Mouse (Mus musculus): ENCODE measurements around the gene Mtmr14. TPM values are rescaled to one million over a fixed set of nuclear protein-coding genes. Genes with fewer than 3 reads are reported as not detected.

The Mtmr14 gene
- 23.0 and 30.9 TPM in 2 replicates for total RNA-seq (2021)
- long read RNA-seq, transcript Mtmr14-201 (19 exons, 2,676 nt) = major isoform, 43 of 92 reads
- long read RNA-seq, partial matches to known transcripts = 23 of 92 reads
- long read RNA-seq, other reads (novel, unspliced or antisense) = 26 of 92 reads

- peak; percentile 100 for DNase-seq
Measured at GRCm38 (mm10) chr6:113237542-113238270, at the start of gene Mtmr14. Gene Mtmr14, plus strand, starts transcription at chr6:113237843.

GRCm38 (mm10) chr6:113193765-113194460 lies 43.7 kb upstream of the Mtmr14 start:
- DNase-seq = peak; percentile 28

- no peak for DNase-seq
Measured at GRCm38 (mm10) chr6:113194517-113194840, 43.2 kb upstream of the Mtmr14 start.

GRCm38 (mm10) chr6:113194841-113195595 lies 42.6 kb upstream of the Mtmr14 start, which contains the start of gene Lhfpl4:
Gene Lhfpl4, minus strand, starts transcription at chr6:113195384.
- peak; percentile 13 for DNase-seq

GRCm38 (mm10) chr6:113195596-113195992 lies 42.0 kb upstream of the Mtmr14 start:
- no peak for DNase-seq

DNA sequence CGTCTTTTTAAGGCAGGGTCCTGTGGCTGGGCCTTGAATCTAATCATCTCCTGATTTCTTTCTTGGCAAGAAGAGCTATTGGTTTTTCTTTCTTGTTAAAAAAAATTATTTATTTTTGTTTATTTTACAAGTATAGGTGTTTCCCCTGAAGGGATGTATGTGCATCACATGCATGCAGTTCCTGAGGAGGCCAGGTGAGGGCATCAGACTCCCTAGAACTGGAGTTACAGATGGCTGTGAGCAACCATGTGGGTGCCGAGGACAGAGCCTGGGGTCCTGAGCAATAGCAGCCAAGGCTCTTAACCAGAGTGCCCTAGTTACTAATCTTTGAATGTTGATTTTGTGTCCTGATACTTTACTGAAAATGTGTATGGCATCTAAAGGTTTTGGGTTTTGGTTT lies 21.4 kb upstream of the Mtmr14 start:
- DNase-seq = no peak

- DNase-seq = no peak
Measured at GRCm38 (mm10) chr6:113225798-113226197, 11.8 kb upstream of the Mtmr14 start.

DNA sequence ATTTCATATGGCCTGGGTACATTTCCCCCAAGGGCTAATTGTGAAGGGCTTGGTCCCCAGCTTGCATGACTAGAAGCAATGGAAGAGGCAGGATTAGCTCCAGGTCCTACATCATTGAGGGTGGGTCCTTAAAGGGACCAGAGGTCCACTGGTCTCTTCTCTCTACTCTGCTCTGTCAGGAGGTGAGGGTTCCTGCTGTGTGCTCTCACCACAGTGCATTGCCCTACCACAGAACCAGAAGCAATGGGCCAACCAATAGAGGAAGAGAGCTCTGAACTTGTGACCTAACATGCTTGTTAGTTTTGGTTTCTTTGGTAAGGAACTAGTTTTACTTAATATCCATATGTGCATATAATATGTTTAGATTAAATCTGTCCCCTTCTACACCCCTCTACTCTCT lies 10.9 kb upstream of the Mtmr14 start:
- no peak for DNase-seq

GRCm38 (mm10) chr6:113235141-113235540 lies 2.5 kb upstream of the Mtmr14 start:
- no peak for DNase-seq

- no peak for DNase-seq
Measured at GRCm38 (mm10) chr6:113238442-113238841, 799 bp downstream of the Mtmr14 start.

DNA sequence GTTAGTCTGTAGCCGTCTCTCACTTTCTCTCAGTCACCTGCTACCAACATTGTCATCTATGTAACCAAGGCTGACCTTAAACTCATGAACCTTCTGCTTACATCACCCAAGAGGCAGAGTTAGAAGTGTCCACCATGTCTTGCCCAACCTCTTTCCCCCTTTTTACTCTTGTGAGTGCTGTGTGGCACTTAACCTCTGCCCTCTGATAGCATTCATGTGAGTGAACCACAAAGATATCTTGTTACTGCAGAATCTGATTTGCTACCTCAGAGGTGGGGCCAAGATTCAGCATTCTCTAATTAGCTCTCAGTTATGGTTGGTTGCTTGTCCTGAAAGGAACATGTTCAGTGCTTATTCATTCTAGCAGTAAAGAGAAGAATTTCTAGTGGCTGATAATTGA lies 5.1 kb downstream of the Mtmr14 start:
- DNase-seq = no peak

GRCm38 (mm10) chr6:113245585-113245984 lies 7.9 kb downstream of the Mtmr14 start:
- DNase-seq = no peak

DNA sequence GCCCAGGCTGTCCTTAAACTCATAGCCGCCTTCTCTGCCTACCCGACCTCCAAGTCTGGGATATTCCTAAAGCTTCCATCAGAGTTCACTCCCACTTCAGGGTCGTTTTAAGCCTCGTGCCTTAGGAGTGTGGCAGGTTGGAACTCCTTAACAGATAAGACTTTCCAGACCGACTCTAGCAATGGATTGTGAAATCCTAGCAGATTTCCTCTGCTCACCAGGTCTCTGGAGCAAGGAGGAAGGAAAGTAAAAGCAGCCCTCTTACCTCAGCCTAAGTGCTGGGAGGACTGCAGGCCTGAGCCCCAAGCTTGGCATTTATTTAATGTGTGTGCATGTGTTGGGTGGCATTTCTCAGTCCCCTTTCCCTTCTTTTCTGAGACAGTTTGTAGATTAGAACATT lies 13.1 kb downstream of the Mtmr14 start:
- DNase-seq = no peak

GRCm38 (mm10) chr6:113251921-113252320 lies 14.3 kb downstream of the Mtmr14 start:
- DNase-seq = no peak

GRCm38 (mm10) chr6:113254899-113255298 lies 17.3 kb downstream of the Mtmr14 start:
- peak; percentile 40 for DNase-seq

DNA sequence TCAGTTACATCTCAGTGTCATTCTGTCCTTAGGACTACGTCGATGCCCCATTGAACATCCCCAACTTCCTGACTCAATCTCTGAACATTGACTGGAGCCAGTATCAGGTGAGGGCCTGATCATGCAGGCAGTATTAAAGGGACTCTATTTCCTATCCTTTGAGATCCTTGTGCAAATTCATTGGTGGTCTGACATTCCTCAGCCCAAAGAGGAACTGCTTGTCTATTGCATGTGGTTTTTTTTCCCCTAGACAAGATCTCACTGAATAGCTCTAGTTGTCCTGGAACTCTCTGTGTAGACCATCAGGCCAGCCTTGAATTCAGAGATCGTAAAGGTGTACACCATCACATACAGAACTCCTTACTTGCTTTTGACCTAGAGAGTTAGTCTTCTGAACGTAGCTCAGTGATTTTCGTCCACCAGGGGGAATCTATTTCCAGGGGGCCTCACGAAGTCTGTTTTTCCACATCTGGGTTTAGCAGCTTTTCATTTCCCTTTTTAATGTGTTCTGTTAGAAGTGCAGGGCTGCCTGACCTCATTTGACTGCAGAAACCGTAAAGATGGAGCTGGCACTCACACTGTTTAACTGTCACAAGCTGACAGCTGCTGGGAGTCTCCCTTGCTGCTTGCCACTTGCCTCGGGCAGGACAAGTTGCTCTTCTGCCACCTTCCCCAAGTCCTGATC lies 23.7 kb downstream of the Mtmr14 start:
- no peak for DNase-seq

GRCm38 (mm10) chr6:113263531-113263930 lies 25.9 kb downstream of the Mtmr14 start:
- DNase-seq = no peak

- no peak for DNase-seq
Measured at GRCm38 (mm10) chr6:113264429-113264828, 26.8 kb downstream of the Mtmr14 start.

DNA sequence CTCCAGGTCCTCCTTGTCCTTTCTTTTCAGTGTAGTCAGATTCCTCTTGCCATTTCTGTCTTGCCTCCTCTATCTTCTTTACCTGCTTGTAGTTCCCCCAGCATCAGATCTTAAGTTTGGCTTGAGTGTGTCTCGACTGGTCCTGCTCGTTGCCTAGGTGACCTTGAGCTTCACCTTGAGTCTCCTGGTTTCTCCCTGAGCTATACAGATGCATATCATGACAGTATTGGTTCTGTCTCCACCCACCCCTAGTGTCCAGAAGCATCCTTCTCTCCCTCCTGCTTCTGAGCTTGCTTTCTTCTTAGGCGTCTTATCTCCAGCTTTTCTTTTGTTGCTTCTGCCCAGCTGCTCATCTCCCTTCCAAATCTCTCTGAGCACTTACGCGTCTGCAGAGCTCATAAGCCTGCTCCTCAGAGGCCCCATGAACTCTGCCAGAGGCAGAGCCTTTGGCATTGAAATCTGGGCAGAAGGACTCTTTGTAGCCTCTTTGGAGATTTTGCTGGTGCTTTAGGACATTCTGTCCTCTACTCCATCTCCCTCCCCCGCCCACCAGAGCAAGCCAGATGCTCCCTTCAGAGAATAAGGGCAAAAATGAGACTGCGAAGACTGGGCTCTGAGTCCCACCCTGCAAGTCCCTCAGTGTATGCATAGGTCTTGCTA lies 29.5 kb downstream of the Mtmr14 start:
- no peak for DNase-seq

DNA sequence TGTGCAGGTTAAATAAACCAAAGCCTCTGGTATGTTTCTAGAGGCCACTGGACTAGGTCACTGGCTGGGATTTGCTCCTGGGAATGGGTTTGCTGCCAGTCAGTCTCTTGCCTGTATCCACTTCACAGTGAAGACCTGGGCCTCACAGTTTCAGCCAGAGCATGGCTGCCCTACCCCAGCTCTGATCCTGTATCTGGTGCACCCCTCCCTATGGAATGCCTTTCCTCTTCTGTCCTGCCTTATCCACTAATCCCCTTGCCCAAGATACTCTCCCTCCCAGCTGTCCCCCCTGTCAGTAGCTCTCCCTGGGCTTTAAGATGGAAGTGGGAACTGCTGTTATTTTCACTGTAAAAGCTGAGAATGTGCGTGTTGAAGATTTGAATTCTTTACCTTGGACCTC lies 30.3 kb downstream of the Mtmr14 start:
- no peak for DNase-seq

DNA sequence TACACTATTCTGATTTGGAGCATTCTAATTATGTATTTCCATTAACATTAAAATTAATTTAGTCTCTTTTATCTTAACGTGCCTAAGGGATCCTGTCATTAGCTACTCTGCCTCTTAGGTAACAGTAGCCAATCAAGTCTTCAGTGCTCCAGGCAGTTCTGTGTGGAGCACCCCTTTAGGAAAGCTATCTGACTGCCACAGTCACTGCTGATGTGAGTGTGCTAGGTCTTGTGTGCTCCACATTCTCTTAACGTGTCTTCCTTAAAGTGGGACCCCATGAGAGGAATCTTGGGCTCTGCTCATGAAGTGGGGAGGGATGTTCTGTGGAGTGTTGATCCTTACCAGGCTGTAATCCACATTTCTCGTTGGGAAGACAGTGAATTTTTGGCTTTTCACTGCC lies 34.7 kb downstream of the Mtmr14 start:
- DNase-seq = no peak

GRCm38 (mm10) chr6:113276846-113277245 lies 39.2 kb downstream of the Mtmr14 start:
- no peak for DNase-seq

All from adrenal gland, postnatal 25 days (tissue).